Mouse (Mus musculus) adrenal gland, postnatal 10 days (tissue): ENCODE data around the gene A630095E13Rik. TPM values are rescaled to one million over a fixed set of nuclear protein-coding genes. Genes with fewer than 3 reads are reported as not detected.
A peak's percentile ranks its signal among the peaks of the same experiment; 100 is the strongest.
"Not testable (repeated sequence)": the region's sequence is repeated elsewhere in the genome, so short reads cannot be mapped to it uniquely, and the experiment has no call there.

ENCODE experiments used
- DNase-seq: peaks from one replicate; pipeline ENCODE4 v3.0.0; 2021; ENCODE audit warnings: mixed read lengths
- long read RNA-seq, 2 experiments: library from polyadenylated mRNA; stranded (forward); transcript quantifications; one replicate each; pipeline ENCODE4 v2.0.0; 2021
- total RNA-seq, 2 experiments: library from RNA; stranded (reverse); gene quantifications; 2 replicates each; pipeline ENCODE4 v1.2.3; 2021

The A630095E13Rik gene
- not detected for total RNA-seq
- long read RNA-seq, experiment 1 = 0 reads
- long read RNA-seq, experiment 2 = 0 reads

GRCm38 (mm10) chr9:36643276-36643675, at the start of gene A630095E13Rik:
Gene A630095E13Rik, minus strand, starts transcription at chr9:36643376.
- not testable (repeated sequence) for DNase-seq

GRCm38 (mm10) chr9:36692920-36693319, 49.7 kb upstream of the A630095E13Rik start, which contains the start of gene Acrv1:
Gene Acrv1, plus strand, starts transcription at chr9:36693220.
- no peak for DNase-seq

- DNase-seq = peak; percentile 11
These were observed 44.2 kb upstream of the A630095E13Rik start for GRCm38 (mm10) chr9:36687329-36687728.

- peak; percentile 3 for DNase-seq
These were observed 38.2 kb upstream of the A630095E13Rik start for GRCm38 (mm10) chr9:36681424-36681823.

Other genes with a start within 250 kb of the A630095E13Rik start
- not detected for gene Gm7257, start 211.5 kb downstream of the A630095E13Rik start, total RNA-seq
- gene Gm9513, start 167.7 kb downstream of the A630095E13Rik start, total RNA-seq = not detected
- gene Gm5615, start 101.4 kb downstream of the A630095E13Rik start, total RNA-seq = not detected
- not detected for gene Gm17689, start 60.7 kb downstream of the A630095E13Rik start, total RNA-seq
- not detected for gene Acrv1, start 49.8 kb upstream of the A630095E13Rik start, total RNA-seq
- 1 to 10 TPM; 6.8 to 8.7 TPM for gene Chek1, start 83.7 kb upstream of the A630095E13Rik start, total RNA-seq
- 100 to 1,000 TPM; 222 to 235 TPM for gene Stt3a, start 124.3 kb upstream of the A630095E13Rik start, total RNA-seq
- gene Ei24, start 154.0 kb upstream of the A630095E13Rik start, total RNA-seq = 100 to 1,000 TPM; 153 to 177 TPM
- gene Fez1, start 178.5 kb upstream of the A630095E13Rik start, total RNA-seq = 1 to 10 TPM; 7.6 to 9.3 TPM